Mouse (Mus musculus): Measurements from ENCODE around the gene Mybpc2.

DNA sequence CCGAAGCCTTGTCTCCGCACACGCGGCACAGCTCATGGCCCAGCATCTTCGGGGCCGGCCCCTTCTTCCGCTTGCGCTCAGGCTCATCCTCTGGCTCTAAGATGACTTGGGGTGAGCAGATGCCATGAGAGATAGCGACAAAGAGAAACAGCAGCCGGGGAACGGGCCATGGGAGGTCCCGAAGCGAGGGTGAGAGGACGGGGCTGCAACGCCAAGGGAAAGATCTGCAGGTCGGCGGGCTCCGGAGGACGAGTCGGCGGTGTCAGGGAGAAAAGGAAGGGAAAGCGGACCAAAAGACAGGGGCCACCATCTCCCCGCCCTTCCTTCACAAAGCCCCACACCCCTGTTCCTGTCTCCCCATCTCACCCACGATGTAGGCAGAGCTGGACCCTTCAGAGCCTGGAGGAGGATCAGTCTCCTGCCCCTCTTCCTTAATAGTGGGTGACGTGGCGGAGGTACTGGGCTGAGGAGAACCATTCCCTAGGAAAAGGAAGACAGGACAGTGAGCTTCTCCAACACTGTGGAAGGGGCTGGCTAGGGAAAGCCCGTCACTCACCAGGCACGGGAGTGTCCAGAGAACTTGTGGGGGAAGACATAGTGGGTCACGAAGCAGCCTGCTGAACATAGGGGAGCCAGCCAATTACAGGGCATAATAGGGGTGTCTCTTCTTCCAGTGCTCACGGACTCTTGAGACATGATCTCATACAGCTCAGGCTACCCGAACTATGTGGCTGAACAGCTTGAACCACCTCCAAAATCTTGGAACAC lies 27.9 kb upstream of the Mybpc2 start:
- TF ChIP-seq CTCF (IDR thresholded peaks at IDR 0.05; ENCODE audit: control insufficient read depth, insufficient read depth, insufficient read length) (no peak), CEBPB (IDR thresholded peaks at IDR 0.05; ENCODE audit: low read depth) (no peak), MYOD1 (IDR thresholded peaks at IDR 0.05; ENCODE audit: control insufficient read depth, insufficient read length, low read depth) (no peak), MYOG (IDR thresholded peaks at IDR 0.05; ENCODE audit: control insufficient read depth, extremely low read depth, insufficient read length) (no peak)
